Mouse (Mus musculus): ENCODE results near the gene Rbm12.
"Not testable (repeated sequence)": the region's sequence is repeated elsewhere in the genome, so short reads cannot be mapped to it uniquely, and the experiment has no call there.

The Rbm12 gene

GRCm38 (mm10) chr2:156111358-156112079, at the start of gene Rbm12, which contains the start of gene Cpne1:
Gene Rbm12 (minus strand): TSS chr2:156111978.
Gene Cpne1 (minus strand): TSS chr2:156111965.
- peak; percentile 96 for DNase-seq (ENCODE audit: extremely low spot score)

GRCm38 (mm10) chr2:156151538-156151937, 39.8 kb upstream of the Rbm12 start:
- DNase-seq (ENCODE audit: extremely low spot score) = no peak

GRCm38 (mm10) chr2:156147316-156147915, 35.6 kb upstream of the Rbm12 start:
- DNase-seq (ENCODE audit: extremely low spot score) = no peak

GRCm38 (mm10) chr2:156146272-156146989, 34.7 kb upstream of the Rbm12 start:
- peak; percentile 27 for DNase-seq (ENCODE audit: extremely low spot score)

GRCm38 (mm10) chr2:156145486-156146130, 33.8 kb upstream of the Rbm12 start:
- DNase-seq (ENCODE audit: extremely low spot score) = peak; percentile 34

- DNase-seq (ENCODE audit: extremely low spot score) = peak; percentile 95
Measured at GRCm38 (mm10) chr2:156143953-156144724, 32.4 kb upstream of the Rbm12 start, which contains the start of the genes Romo1 and Nfs1. Gene Romo1 (plus strand): TSS chr2:156144039. Gene Nfs1 (minus strand): TSS chr2:156144186.

- peak; percentile 22 for DNase-seq (ENCODE audit: extremely low spot score)
Measured at GRCm38 (mm10) chr2:156143367-156143766, 31.6 kb upstream of the Rbm12 start.

- DNase-seq (ENCODE audit: extremely low spot score) = no peak
Measured at GRCm38 (mm10) chr2:156142820-156143219, 31.0 kb upstream of the Rbm12 start.

- no peak for DNase-seq (ENCODE audit: extremely low spot score)
Measured at GRCm38 (mm10) chr2:156135695-156136094, 23.9 kb upstream of the Rbm12 start.

- DNase-seq (ENCODE audit: extremely low spot score) = no peak
Measured at GRCm38 (mm10) chr2:156134161-156134560, 22.4 kb upstream of the Rbm12 start.

- no peak for DNase-seq (ENCODE audit: extremely low spot score)
Measured at GRCm38 (mm10) chr2:156126992-156127391, 15.2 kb upstream of the Rbm12 start, which contains the start of gene Gm28036. Gene Gm28036 (minus strand): TSS chr2:156127092.

GRCm38 (mm10) chr2:156123731-156124130, 12.0 kb upstream of the Rbm12 start:
- no peak for DNase-seq (ENCODE audit: extremely low spot score)

GRCm38 (mm10) chr2:156119566-156119965, 7.8 kb upstream of the Rbm12 start:
- no peak for DNase-seq (ENCODE audit: extremely low spot score)

GRCm38 (mm10) chr2:156112080-156112423, 274 bp upstream of the Rbm12 start:
- not testable (repeated sequence) for DNase-seq (ENCODE audit: extremely low spot score)

- DNase-seq (ENCODE audit: extremely low spot score) = no peak
Measured at GRCm38 (mm10) chr2:156110627-156111357, 986 bp downstream of the Rbm12 start.

GRCm38 (mm10) chr2:156091926-156092325, 19.9 kb downstream of the Rbm12 start:
- DNase-seq (ENCODE audit: extremely low spot score) = no peak

- no peak for DNase-seq (ENCODE audit: extremely low spot score)
Measured at GRCm38 (mm10) chr2:156089799-156090198, 22.0 kb downstream of the Rbm12 start.

GRCm38 (mm10) chr2:156087391-156088110, 24.2 kb downstream of the Rbm12 start:
- DNase-seq (ENCODE audit: extremely low spot score) = no peak

- DNase-seq (ENCODE audit: extremely low spot score) = no peak
Measured at GRCm38 (mm10) chr2:156084541-156084940, 27.2 kb downstream of the Rbm12 start.

- no peak for DNase-seq (ENCODE audit: extremely low spot score)
Measured at GRCm38 (mm10) chr2:156080391-156080790, 31.4 kb downstream of the Rbm12 start.

Measured in embryo, embryonic 9.5 days (tissue).